Mouse (Mus musculus) kidney, postnatal 14 days (tissue): ENCODE measurements around the gene Foxp1.

Experiments
- DNase-seq: peaks from one replicate; pipeline ENCODE4 v3.0.0; 2022; ENCODE audit warnings: mixed read lengths

Gene Foxp1

GRCm38 (mm10) chr6:99108417-99108816 lies 414.1 kb downstream of the Foxp1 start:
- DNase-seq = no peak

DNA sequence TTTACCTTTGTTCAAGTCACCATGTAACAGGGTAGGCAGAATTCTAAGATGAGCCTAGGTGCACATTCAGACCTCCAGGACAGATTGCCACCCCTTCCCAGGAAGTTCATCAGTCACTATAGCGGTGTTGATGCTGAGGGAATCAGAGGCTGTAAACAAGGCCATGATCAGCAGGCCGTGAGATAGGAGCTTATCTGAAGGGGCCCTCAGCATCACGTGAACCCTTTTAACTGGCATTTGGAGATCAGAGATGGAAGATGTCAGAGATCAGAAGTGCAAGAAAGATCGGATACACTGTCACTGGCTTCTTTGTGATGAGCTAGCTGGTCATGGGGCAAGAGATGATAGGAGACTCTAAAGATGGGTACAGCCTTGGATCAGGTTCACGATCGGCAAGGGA lies 414.8 kb downstream of the Foxp1 start:
- no peak for DNase-seq

DNA sequence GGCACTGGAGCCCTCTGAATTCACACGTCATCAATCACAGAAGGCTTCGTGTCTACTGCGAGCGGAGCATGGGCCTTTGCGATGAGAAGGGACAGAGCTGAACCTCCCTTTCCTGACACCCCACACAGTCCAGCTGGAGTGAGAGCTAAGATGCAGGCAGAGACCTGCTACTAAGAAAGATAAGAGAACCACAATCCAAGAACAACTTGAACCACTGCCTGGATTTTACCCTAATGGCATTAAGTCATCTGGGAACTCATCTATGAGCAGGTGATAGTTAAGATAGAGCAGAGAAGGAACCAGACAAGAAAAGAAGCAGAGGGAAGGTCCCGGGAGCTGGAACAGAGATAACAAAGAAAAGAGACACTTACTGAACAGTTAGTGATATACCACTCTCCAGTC lies 415.4 kb downstream of the Foxp1 start:
- no peak for DNase-seq

DNA sequence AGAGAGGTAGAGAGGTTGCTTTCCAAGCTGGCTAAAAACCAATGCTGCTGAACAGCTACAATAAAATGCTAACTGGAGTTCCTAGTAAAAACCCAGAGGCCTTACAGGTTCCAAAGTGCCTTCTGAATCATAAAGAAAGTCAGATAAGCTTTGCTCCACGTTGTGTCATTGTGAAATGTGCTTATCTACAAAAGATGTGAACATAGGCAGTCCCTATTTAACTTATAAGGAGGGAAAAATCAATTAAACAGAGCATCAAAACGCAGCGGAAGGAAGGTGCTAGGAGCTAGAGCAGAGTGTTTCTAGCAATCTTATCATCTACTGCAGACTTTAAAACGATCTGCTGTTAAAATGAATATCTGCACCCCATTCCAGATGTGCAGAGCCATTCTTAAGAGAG lies 416.5 kb downstream of the Foxp1 start:
- DNase-seq = no peak

DNA sequence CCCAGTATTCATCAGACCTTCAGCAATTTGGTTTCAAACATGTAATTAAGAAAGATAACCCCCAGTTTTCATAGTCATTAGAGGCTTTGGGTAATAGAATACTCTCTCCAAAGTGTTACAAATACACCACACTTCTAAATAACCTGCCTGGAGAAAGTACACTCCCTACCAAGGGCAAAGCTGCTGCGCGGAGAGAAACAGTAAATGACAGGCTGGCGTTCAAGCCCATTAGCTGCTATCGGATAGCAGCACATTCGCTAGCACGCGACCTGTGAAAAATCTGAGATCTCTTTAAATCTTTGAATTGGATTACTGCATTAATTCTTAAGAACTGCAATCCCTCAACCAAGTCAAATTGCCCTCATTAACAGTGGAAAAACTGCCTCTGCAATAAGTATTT lies 418.1 kb downstream of the Foxp1 start:
- no peak for DNase-seq

DNA sequence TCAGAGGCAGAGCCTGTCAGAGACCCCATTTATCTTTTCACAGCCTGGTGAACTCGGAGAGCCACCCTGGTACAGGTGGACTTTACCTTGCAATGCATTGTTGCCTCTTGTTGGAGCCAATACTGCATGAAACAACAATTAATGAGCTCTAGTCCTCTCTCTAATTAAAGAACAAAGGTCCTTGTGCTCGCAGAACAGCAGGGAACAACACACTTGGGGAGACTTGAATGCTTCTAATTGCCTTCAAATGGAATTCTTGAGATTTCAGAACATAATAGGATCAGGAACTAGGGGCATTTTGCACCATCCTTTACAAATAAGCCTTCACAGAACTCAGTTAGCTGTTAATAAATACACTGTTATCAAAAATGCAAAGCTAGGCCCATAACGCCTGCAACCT lies 418.6 kb downstream of the Foxp1 start:
- peak; percentile 5 for DNase-seq

DNA sequence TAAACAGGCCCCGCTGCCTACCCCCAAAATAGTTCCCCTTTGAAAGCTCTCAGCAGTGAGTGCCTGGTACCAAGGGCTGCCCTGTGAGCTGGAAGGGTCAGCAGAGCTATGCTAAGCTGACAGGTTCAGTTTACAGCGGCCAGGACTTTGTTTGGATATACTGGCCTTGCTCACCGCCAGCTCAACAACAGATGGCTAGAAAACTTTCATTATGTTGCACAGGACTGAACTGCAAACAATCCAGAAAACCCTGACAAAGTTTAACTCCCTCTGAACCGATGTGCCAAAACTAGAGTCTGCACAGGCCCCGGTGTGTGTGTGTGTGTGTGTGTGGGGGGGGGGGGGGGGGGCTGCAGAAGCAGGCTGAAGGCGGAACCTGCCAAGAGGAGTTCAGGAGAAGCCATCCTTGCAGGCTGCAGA lies 421.0 kb downstream of the Foxp1 start:
- peak; percentile 27 for DNase-seq

- DNase-seq = no peak
Observed at GRCm38 (mm10) chr6:99100331-99100730, 422.2 kb downstream of the Foxp1 start.

GRCm38 (mm10) chr6:99099781-99100180 lies 422.7 kb downstream of the Foxp1 start:
- peak; percentile 14 for DNase-seq

DNA sequence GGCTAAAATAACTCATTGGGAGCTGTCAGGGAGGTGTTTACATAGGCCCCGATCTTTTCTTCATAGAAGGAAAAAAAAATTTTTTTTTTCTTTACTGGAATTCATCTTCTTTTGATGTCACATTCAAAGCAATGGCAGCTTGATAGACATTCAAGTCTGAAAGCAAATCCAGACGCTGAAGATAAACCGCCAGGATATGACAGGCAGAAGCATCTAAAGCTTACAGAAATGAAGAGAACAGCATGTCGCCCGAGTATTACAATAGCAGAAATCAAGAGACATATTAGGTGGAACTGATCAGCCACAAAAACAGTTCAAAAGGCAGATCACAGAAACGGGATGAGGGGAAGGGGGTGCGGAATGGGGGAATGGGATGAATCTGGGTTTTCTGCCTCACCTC lies 425.3 kb downstream of the Foxp1 start:
- no peak for DNase-seq

- DNase-seq = no peak
Observed at GRCm38 (mm10) chr6:99096776-99097166, 425.8 kb downstream of the Foxp1 start.

GRCm38 (mm10) chr6:99096105-99096775 lies 426.3 kb downstream of the Foxp1 start:
- peak; percentile 60 for DNase-seq

GRCm38 (mm10) chr6:99095185-99096104 lies 427.1 kb downstream of the Foxp1 start:
- DNase-seq = peak; percentile 28

- DNase-seq = no peak
Observed at GRCm38 (mm10) chr6:99094339-99094989, 428.1 kb downstream of the Foxp1 start.

DNA sequence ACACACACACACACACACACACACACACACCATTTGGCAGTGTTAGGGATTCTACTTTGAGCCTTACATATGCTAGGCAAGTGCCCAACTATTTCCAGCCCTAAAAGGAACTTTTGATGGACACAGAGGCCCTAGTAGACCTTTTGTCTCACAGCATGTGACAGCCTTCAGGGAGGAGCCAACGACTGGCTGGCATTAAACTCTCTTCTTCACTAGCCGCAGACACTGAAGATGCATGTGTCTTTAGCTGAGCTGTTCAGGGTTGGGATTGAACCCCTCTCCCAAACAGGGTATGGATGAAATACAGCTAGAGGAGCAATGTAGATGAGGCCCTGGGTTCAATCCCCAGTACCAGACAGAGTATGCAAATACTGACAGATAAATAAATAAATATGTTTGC lies 428.7 kb downstream of the Foxp1 start:
- no peak for DNase-seq

DNA sequence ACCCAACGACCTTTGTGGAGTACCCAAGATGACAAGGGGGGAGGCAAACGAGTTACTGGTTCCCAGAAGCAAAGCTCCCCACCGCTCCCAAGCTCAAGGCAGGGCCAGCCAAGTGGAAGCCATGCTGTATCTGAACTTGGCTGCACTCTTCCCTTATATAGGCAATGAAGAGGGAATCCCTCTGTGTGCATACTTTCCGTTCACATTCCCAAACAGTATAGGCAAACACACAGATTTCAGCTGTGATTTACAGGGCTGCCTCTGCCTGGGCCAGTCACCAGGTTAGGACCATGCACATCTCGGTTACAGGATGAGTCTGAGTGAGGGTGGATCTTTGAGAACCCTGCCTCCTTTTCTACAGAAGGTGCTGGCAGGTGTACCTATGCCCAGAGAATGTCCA lies 429.3 kb downstream of the Foxp1 start:
- no peak for DNase-seq

DNA sequence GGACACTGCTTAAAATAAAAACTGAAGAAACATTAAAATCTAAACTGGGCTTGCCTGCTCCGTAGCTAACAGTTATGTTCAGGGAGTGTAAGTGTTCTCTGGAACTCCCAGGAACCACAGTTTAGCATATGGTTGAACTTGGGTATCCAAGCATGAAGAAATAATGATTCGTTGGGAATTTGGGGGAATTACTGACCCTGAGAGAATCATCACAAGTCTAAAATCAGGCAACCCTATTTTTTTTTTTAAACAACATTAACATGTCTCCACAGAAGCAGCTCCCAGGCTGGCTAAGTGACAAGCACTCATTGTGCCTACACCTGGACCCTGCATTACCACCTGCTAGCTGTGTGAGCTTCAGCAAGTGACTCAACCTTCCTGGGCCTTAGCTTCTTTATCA lies 430.7 kb downstream of the Foxp1 start:
- DNase-seq = no peak

- no peak for DNase-seq
Observed at GRCm38 (mm10) chr6:99087598-99087997, 434.9 kb downstream of the Foxp1 start.

DNA sequence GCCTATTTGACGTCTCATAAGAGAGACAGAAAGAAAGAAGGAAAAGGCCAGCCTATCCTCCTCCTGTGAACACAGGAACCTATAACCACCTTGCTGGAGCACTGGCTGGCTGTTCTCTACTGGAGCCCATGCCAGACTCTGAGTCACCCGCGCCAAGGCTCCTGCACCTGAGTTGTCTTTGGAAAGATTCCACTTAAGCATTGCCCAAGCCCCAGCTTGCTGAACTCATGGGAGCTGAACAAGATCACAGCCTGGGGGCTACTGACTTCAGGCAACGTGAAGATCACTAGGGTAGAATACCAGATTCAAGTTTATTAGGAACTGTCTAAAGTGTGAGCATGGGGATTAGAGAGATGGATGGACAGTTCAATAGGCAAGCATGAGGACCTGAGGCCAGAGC lies 437.6 kb downstream of the Foxp1 start:
- peak; percentile 23 for DNase-seq

DNA sequence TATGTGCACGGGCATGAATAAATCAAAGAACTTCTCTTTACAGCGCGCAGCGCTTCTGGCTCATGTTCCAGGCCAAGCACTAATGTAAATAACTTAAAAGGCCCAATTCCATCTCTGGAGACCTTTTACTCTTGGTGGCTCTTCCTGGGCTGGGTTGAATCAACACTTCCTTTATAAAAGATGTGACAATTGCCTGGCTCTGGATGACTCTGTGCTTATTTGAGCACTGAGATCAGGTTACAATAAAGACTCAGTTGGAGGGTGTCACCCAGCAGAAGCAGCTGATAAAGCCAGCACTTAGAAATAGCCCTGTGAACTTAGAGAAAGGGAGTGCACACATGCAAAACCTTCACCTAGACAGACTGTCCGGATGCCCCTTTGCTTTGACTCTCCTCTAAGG lies 441.3 kb downstream of the Foxp1 start:
- DNase-seq = no peak

- DNase-seq = no peak
Observed at GRCm38 (mm10) chr6:99079041-99079835, 443.3 kb downstream of the Foxp1 start.

- DNase-seq = no peak
Observed at GRCm38 (mm10) chr6:99078089-99078488, 444.4 kb downstream of the Foxp1 start.
